ENCODE assay signal across 25 mouse cellular contexts in genomic region chr11:48813782-48814181, GRCm38 (mm10). TPM values are rescaled to one million over a fixed set of nuclear protein-coding genes. Genes with fewer than 3 reads are reported as not detected.
DNase-seq lines count a peak whose midpoint lies in the region; ATAC-seq and TF ChIP-seq lines count a peak whose summit lies in the region.
"Had no signal": no experiment of that assay in that cellular context is flagged by ENCODE, and none has a peak within 500 bp of the region (broad histone marks: within the 10 kb centered on the region; RNA-seq: fewer than 3 reads in every experiment).

No protein-coding gene starts in this region.

- no peak overlapping the region for H3K4me2 ChIP-seq in heart, embryonic 13.5 days
- peak overlapping the region; percentile 72 for H3K4me2 ChIP-seq in myocyte (ENCODE audit: low read depth)
- H3K4me2 ChIP-seq: forebrain, embryonic 13.5 days; heart, embryonic 12.5 days; hindbrain, embryonic 12.5 days had no signal

- H3K27ac ChIP-seq in heart, embryonic 13.5 days (replicated peaks): no peak overlapping the region
- 0 out of 2 replicates have a peak overlapping the region, but pooled peaks have one; percentile 32 for H3K27ac ChIP-seq in layer of hippocampus, adult 2 months
- no peak overlapping the region for H3K27ac ChIP-seq in testis, adult 2 months (ENCODE audit: control insufficient read depth, insufficient read depth, low read depth, low read length)
- H3K27ac ChIP-seq: forebrain, embryonic 10.5 days; forebrain, embryonic 13.5 days; gastrocnemius, adult 2 months; hindbrain, embryonic 12.5 days; intestine, embryonic 15.5 days had no signal

- intact Hi-C loops in left cerebral cortex, postnatal 4 days (cut with DNase I): no loop called here

- 0 out of 2 replicates have a peak overlapping the region, but pooled peaks have one; percentile 33 for H3K9ac ChIP-seq in heart, embryonic 13.5 days
- H3K9ac ChIP-seq: heart, embryonic 12.5 days; hindbrain, embryonic 12.5 days; intestine, embryonic 15.5 days had no signal

- TF ChIP-seq POLR2A in testis, adult 2 months (IDR thresholded peaks at IDR 0.05; ENCODE audit: control insufficient read depth, low read depth, low read length): no peak
- TF ChIP-seq POLR2A in myocyte (IDR thresholded peaks at IDR 0.05; ENCODE audit: insufficient read length, low read depth): no peak

- H3ac ChIP-seq in myocyte (ENCODE audit: control insufficient read depth, insufficient read length): no peak overlapping the region

- H3K4me1 ChIP-seq in heart, embryonic 13.5 days: peaks cover 33% of the 10 kb centered on the region
- H3K4me1 ChIP-seq in testis, adult 2 months (ENCODE audit: control insufficient read depth, insufficient read depth, low read length): peaks cover 2% of the 10 kb centered on the region; the same call in 1 of the 2 replicates

- no peak for DNase-seq in heart, adult 8-10 months (ENCODE audit: low spot score)
- no peak for DNase-seq in layer of hippocampus, adult 2 months (ENCODE audit: low spot score in 2 of 2)
- no peak for DNase-seq in layer of hippocampus, adult 9-10 months (ENCODE audit: low spot score)
- no peak for DNase-seq in testis, postnatal 10 days (ENCODE audit: low spot score)
- no peak for DNase-seq in left cerebral cortex, postnatal 4 days
- DNase-seq: adrenal gland, adult 8-10 months; adrenal gland, postnatal 25 days; cerebellum, adult 18-20 months; cerebellum, adult 9-10 months; cerebellum, postnatal 14 days; gastrocnemius, adult 2 months; gastrocnemius, postnatal 14 days; heart, adult 11 months; heart, postnatal 14 days; heart, postnatal 4 days had no signal

- no peak for ATAC-seq in heart, embryonic 13.5 days (ENCODE audit: extremely low read depth, insufficient number of reproducible peaks, low FRiP score, low TSS enrichment)
- ATAC-seq: forebrain, embryonic 13.5 days; forebrain, embryonic 16.5 days; intestine, embryonic 15.5 days had no signal

- peaks cover 69% of the 10 kb centered on the region for H3K36me3 ChIP-seq in heart, embryonic 13.5 days
- H3K36me3 ChIP-seq in testis, adult 2 months (ENCODE audit: control insufficient read depth, insufficient read depth, low read length): peaks cover 3% of the 10 kb centered on the region; the same call in 1 of the 2 replicates
- H3K36me3 ChIP-seq in myocyte (ENCODE audit: control insufficient read depth, insufficient read depth): peaks cover 15% of the 10 kb centered on the region

- no peaks in the 10 kb centered on the region for H3K9me3 ChIP-seq in heart, embryonic 13.5 days
- H3K9me3 ChIP-seq: forebrain, embryonic 10.5 days; forebrain, embryonic 13.5 days; G1E; heart, embryonic 12.5 days; hindbrain, embryonic 12.5 days; intestine, embryonic 15.5 days had no signal

- no peak overlapping the region for H3K4me3 ChIP-seq in heart, embryonic 13.5 days
- H3K4me3 ChIP-seq in layer of hippocampus, adult 2 months: no peak overlapping the region
- H3K4me3 ChIP-seq in testis, adult 2 months (ENCODE audit: control insufficient read depth, low read depth, low read length): peak overlapping the region; percentile 24; the same call in 1 of the 2 replicates
- H3K4me3 ChIP-seq in myocyte: no peak overlapping the region
- H3K4me3 ChIP-seq: forebrain, embryonic 10.5 days; forebrain, embryonic 13.5 days; gastrocnemius, adult 2 months; heart, embryonic 12.5 days; hindbrain, embryonic 12.5 days; intestine, embryonic 15.5 days had no signal

- H3K79me2 ChIP-seq in myocyte (ENCODE audit: control insufficient read depth, insufficient read depth): peaks cover 36% of the 10 kb centered on the region

- no peak for TF ChIP-seq CTCF in layer of hippocampus, adult 2 months (conservative IDR thresholded peaks at IDR 0.05)
- no peak for TF ChIP-seq CTCF in testis, adult 2 months (IDR thresholded peaks at IDR 0.05; ENCODE audit: control insufficient read depth, insufficient read depth, insufficient replicate concordance, low read depth, low read length)

- no peaks in the 10 kb centered on the region for H3K27me3 ChIP-seq in heart, embryonic 13.5 days (replicated peaks)
- no peaks in the 10 kb centered on the region for H3K27me3 ChIP-seq in testis, adult 2 months (ENCODE audit: control insufficient read depth, insufficient read depth, low read length)
- H3K27me3 ChIP-seq in myocyte (ENCODE audit: control insufficient read depth, insufficient read depth, insufficient read length): no peaks in the 10 kb centered on the region
- H3K27me3 ChIP-seq: forebrain, embryonic 13.5 days; heart, embryonic 12.5 days; hindbrain, embryonic 12.5 days; intestine, embryonic 15.5 days had no signal

TF ChIP-seq in myocyte, 11 proteins besides CTCF, POLR2A, EP300 and RAD21:
- TF ChIP-seq REST (IDR thresholded peaks at IDR 0.05; ENCODE audit: insufficient read depth, insufficient read length) (no peak), POLR2AphosphoS2 (IDR thresholded peaks at IDR 0.05; ENCODE audit: insufficient read length, low read depth) (no peak), MAX (IDR thresholded peaks at IDR 0.05; ENCODE audit: low read depth) (no peak), CEBPB (IDR thresholded peaks at IDR 0.05; ENCODE audit: insufficient read depth, poor library complexity, severe bottlenecking) (no peak), TCF12 (IDR thresholded peaks at IDR 0.05; ENCODE audit: insufficient read depth, poor library complexity, severe bottlenecking) (no peak), MYOD1 (IDR thresholded peaks at IDR 0.05; ENCODE audit: control insufficient read depth in 1 of 3, insufficient read length in 2 of 3, low read depth in 2 of 3) (no peak), MYOG (IDR thresholded peaks at IDR 0.05; ENCODE audit: control insufficient read depth in 1 of 3, insufficient read depth in 1 of 3, insufficient read length in 2 of 3, low read depth in 2 of 3) (no peak), SRF (IDR thresholded peaks at IDR 0.05; ENCODE audit: control insufficient read depth, insufficient read length, low read depth) (no peak), E2F4 (IDR thresholded peaks at IDR 0.05; ENCODE audit: insufficient read depth) (no peak), USF1 (IDR thresholded peaks at IDR 0.05; ENCODE audit: low read depth) (no peak), TCF3 (IDR thresholded peaks at IDR 0.05; ENCODE audit: insufficient read length, low read depth) (no peak)
TF ChIP-seq in myocyte: peak in this region for 0.

RNA-seq across cellular contexts. Expression of gene Trim41, which starts 3.4 kb away (rescaled TPM):
- 3.2 TPM in 2 replicates for polyA plus RNA-seq in heart, embryonic 13.5 days (2015; fragmentation: Nextera tagmentation; extraction: Ambion mirVana)
- total RNA-seq in heart, adult 8-10 months (2022): 10 to 100 TPM; 22.2 to 28.9 (median 23.8) TPM
- 10 to 100 TPM; 56.8 to 61.5 TPM for total RNA-seq in layer of hippocampus, adult 2 months (2021)
- 85.7 and 95.5 TPM in 2 replicates for polyA plus RNA-seq in testis, adult 2 months (2012; rRNA removed)
- 31.3 TPM for polyA plus RNA-seq in myocyte (2012; fragmentation: generic; extraction: Trizol)
- 10 to 100 TPM; 53.6 to 54.3 TPM for total RNA-seq in left cerebral cortex, postnatal 4 days (2021)

RNA-seq across cellular contexts. Expression of gene Trim7, which starts 12.2 kb away (rescaled TPM):
- polyA plus RNA-seq in heart, embryonic 13.5 days (2015; fragmentation: Nextera tagmentation; extraction: Ambion mirVana): 0.56 and 0.88 TPM in 2 replicates
- total RNA-seq in heart, adult 8-10 months (2022): 10 to 100 TPM; 15.6 to 31.7 (median 17.5) TPM
- 1 to 10 TPM; 2.6 to 2.8 TPM for total RNA-seq in layer of hippocampus, adult 2 months (2021)
- polyA plus RNA-seq in testis, adult 2 months (2012; rRNA removed): 16.3 and 18.3 TPM in 2 replicates
- polyA plus RNA-seq in myocyte (2012; fragmentation: generic; extraction: Trizol): 5.4 TPM
- 10 to 100 TPM in 1 of 2 experiments, 1 to 10 TPM in 1; 9.4 to 12.4 TPM for total RNA-seq in left cerebral cortex, postnatal 4 days (2021)

RNA-seq across cellular contexts. Expression of gene Gm12184, which starts 12.7 kb away (rescaled TPM):
- 0.53 and 1.2 TPM in 2 replicates for polyA plus RNA-seq in heart, embryonic 13.5 days (2015; fragmentation: Nextera tagmentation; extraction: Ambion mirVana)
- 1 to 10 TPM; 1.6 to 5.4 (median 3.7) TPM for total RNA-seq in heart, adult 8-10 months (2022)
- total RNA-seq in layer of hippocampus, adult 2 months (2021): 1 to 10 TPM in 1 of 2 experiments, under 1 TPM in 1; 0.79 to 1.3 TPM
- polyA plus RNA-seq in testis, adult 2 months (2012; rRNA removed): 4.8 and 7.2 TPM in 2 replicates
- 13.2 TPM for polyA plus RNA-seq in myocyte (2012; fragmentation: generic; extraction: Trizol)
- 1 to 10 TPM in 1 of 2 experiments, under 1 TPM in 1; 0.89 to 2.4 TPM for total RNA-seq in left cerebral cortex, postnatal 4 days (2021)

RNA-seq across cellular contexts. Expression of gene Rack1, which starts 13.7 kb away (rescaled TPM):
- 444 and 458 TPM in 2 replicates for polyA plus RNA-seq in heart, embryonic 13.5 days (2015; fragmentation: Nextera tagmentation; extraction: Ambion mirVana)
- 100 to 1,000 TPM; 385 to 495 (median 425) TPM for total RNA-seq in heart, adult 8-10 months (2022)
- 100 to 1,000 TPM; 226 to 240 TPM for total RNA-seq in layer of hippocampus, adult 2 months (2021)
- polyA plus RNA-seq in testis, adult 2 months (2012; rRNA removed): 208 and 217 TPM in 2 replicates
- 2,993 TPM for polyA plus RNA-seq in myocyte (2012; fragmentation: generic; extraction: Trizol)
- total RNA-seq in left cerebral cortex, postnatal 4 days (2021): 100 to 1,000 TPM; 486 to 572 TPM

RNA-seq across cellular contexts. Expression of gene Irgm1, which starts 57.7 kb away (rescaled TPM):
- 8.4 and 10.6 TPM in 2 replicates for polyA plus RNA-seq in heart, embryonic 13.5 days (2015; fragmentation: Nextera tagmentation; extraction: Ambion mirVana)
- 10 to 100 TPM; 11.7 to 13.3 (median 12.1) TPM for total RNA-seq in heart, adult 8-10 months (2022)
- 1 to 10 TPM; 3.6 to 4.3 TPM for total RNA-seq in layer of hippocampus, adult 2 months (2021)
- 0.75 and 0.78 TPM in 2 replicates for polyA plus RNA-seq in testis, adult 2 months (2012; rRNA removed)
- polyA plus RNA-seq in myocyte (2012; fragmentation: generic; extraction: Trizol): 6.9 TPM
- 1 to 10 TPM; 1.4 TPM for total RNA-seq in left cerebral cortex, postnatal 4 days (2021)
